Mouse (Mus musculus) C2C12 (cell line): ENCODE data around the gene Hmgb3. TPM values are rescaled to one million over a fixed set of nuclear protein-coding genes. Genes with fewer than 3 reads are reported as not detected.
"Not testable (repeated sequence)": the region's sequence is repeated elsewhere in the genome, so short reads cannot be mapped to it uniquely, and the experiment has no call there.

ENCODE experiments used
- H3K27me3 ChIP-seq: one replicate; pipeline ENCODE4 v1.6.1; 2011; ENCODE audit not compliant: control insufficient read depth, insufficient read depth, insufficient read length
- H3K36me3 ChIP-seq: one replicate; pipeline ENCODE4 v1.6.1; 2011; ENCODE audit not compliant: control insufficient read depth, insufficient read depth
- H3K4me3 ChIP-seq: one replicate; pipeline ENCODE4 v1.5.1; 2011; ENCODE audit warnings: mild to moderate bottlenecking, control low read depth; ENCODE audit not compliant: poor library complexity, insufficient read depth, severe bottlenecking
- H3K79me2 ChIP-seq: one replicate; pipeline ENCODE4 v1.6.1; 2011; ENCODE audit not compliant: control insufficient read depth, insufficient read depth
- H3K79me3 ChIP-seq: one replicate; pipeline ENCODE4 v1.6.1; 2011; ENCODE audit warnings: low read depth, control low read depth
- H3ac ChIP-seq: one replicate; pipeline ENCODE3; 2011; ENCODE audit warnings: low read depth; ENCODE audit not compliant: control insufficient read depth, insufficient read length
- CEBPB ChIP-seq: IDR thresholded peaks from one replicate; pipeline ENCODE4 v1.6.1; 2011; ENCODE audit warnings: low read depth, mild to moderate bottlenecking, control low read depth, moderate library complexity
- CTCF ChIP-seq: IDR thresholded peaks from one replicate; pipeline ENCODE4 v1.5.1; 2011; ENCODE audit not compliant: control insufficient read depth, insufficient read depth, insufficient read length
- FOSL1 ChIP-seq: IDR thresholded peaks from one replicate; pipeline ENCODE4 v1.8.0; 2011; ENCODE audit warnings: mild to moderate bottlenecking, low read length; ENCODE audit not compliant: poor library complexity, insufficient read depth, severe bottlenecking
- MAX ChIP-seq: IDR thresholded peaks from one replicate; pipeline ENCODE4 v1.6.1; 2011; ENCODE audit warnings: mild to moderate bottlenecking, control low read depth
- MYOD1 ChIP-seq: IDR thresholded peaks from one replicate; pipeline ENCODE4 v1.6.1; 2011; ENCODE audit warnings: low read depth; ENCODE audit not compliant: control insufficient read depth, insufficient read length
- MYOG ChIP-seq: IDR thresholded peaks from one replicate; pipeline ENCODE4 v1.6.1; 2011; ENCODE audit not compliant: control insufficient read depth, insufficient read length; ENCODE audit errors: extremely low read depth
- USF1 ChIP-seq: IDR thresholded peaks from one replicate; pipeline ENCODE4 v1.6.1; 2011; ENCODE audit warnings: low read depth, mild to moderate bottlenecking, control low read depth, moderate library complexity
- long read RNA-seq, 2 experiments: library from polyadenylated mRNA; unstranded; transcript quantifications; one replicate each; pipeline ENCODE4 v2.0.0; 2019 to 2020
- polyA plus RNA-seq: library from polyadenylated mRNA; unstranded; fragments of >200 nt; fragmentation: generic; extraction: Trizol; gene quantifications from one replicate; pipeline ENCODE4 v1.2.1, GENCODE M21; 2012; ENCODE audit warnings: missing spikeins

Hmgb3 gene
- polyA plus RNA-seq, result 68.1 TPM
- long read RNA-seq, experiment 1, transcript Hmgb3-202 (5 exons, 1,571 nt), result major isoform, 41 of 77 reads
- long read RNA-seq, experiment 1, transcript Hmgb3-204 (5 exons, 1,743 nt), result minor isoform, 21 of 77 reads
- long read RNA-seq, experiment 1, partial matches to known transcripts, result 8 of 77 reads
- long read RNA-seq, experiment 1, other reads (novel, unspliced or antisense), result 3 of 77 reads
- long read RNA-seq, experiment 2, transcript Hmgb3-202 (5 exons, 1,571 nt), result major isoform, 164 of 310 reads
- long read RNA-seq, experiment 2, transcript Hmgb3-204 (5 exons, 1,743 nt), result minor isoform, 121 of 310 reads
- long read RNA-seq, experiment 2, transcript Hmgb3-201 (5 exons, 1,544 nt), result minor isoform, 5 of 310 reads
- long read RNA-seq, experiment 2, transcript Hmgb3-206 (4 exons, 847 nt), result minor isoform, 6 of 310 reads
- long read RNA-seq, experiment 2, partial matches to known transcripts, result 2 of 310 reads
- long read RNA-seq, experiment 2, other reads (novel, unspliced or antisense), result 10 of 310 reads

DNA sequence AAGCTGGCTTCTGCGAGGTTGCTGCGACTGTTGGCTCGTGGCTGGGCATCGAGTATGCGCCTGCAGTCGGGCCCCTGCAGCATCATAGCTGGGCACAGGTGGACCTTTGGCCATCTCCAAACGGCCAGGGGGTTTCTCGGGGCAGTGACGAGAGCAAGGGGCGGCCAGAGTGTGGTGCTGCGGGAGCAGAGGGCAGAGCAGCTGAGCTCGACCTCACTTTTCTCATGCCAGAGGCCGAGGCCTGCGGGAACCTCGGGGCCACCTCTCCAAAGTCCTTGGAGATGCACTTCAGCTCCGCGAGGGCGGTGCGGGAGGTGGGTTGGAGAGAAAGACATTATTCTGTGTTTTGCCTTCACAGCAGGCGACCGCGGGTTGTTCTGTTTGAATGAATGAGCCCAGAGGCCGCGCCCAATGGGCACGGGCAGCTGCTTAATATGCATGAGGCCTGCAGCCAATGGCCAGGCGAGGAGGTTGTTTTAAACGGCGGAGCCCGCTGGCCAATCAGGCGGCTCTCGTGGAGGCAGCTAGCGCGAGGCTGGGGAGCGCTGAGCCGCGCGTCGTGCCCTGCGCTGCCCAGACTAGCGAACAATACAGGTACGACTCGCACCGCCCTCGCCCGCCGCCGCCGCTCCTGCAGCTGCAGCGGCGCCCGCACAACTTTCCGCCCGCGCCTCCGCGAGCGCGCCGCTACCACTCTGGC lies at the start of gene Hmgb3:
TSS of gene Hmgb3 (plus strand) at position 504 of the 700 bp plus-strand sequence.
- H3K27me3 ChIP-seq, result no peaks in the 10 kb centered on the region
- H3K79me3 ChIP-seq, result peaks cover 7% of the 10 kb centered on the region
- H3K4me3 ChIP-seq, result peak within 1 kb of the TSS; percentile 44
- TF ChIP-seq MAX (no peak), USF1 (no peak), MYOD1 (no peak), MYOG (no peak), FOSL1 (no peak), CEBPB (no peak), CTCF (no peak)
- H3K36me3 ChIP-seq, result peaks cover 7% of the 10 kb centered on the region
- peak within 1 kb of the TSS; percentile 94 for H3ac ChIP-seq
- H3K79me2 ChIP-seq, result peaks cover 18% of the 10 kb centered on the region

DNA sequence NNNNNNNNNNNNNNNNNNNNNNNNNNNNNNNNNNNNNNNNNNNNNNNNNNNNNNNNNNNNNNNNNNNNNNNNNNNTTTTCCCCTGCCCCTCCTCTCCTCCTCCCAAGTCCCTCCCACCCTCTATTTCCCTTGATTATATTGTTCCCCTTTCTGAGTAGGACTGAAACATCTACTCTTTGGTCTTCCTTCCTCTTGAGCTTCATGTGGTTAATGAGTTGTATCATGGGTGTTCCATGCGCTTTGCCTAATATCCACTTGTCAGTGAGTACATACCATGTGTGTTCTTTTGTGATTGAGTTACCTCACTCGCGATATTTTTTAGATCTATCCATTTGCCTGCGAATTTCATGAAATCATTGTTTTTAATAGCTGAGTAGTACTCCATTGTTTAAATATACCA lies 49.1 kb upstream of the Hmgb3 start:
- H3K36me3 ChIP-seq, H3K79me3 ChIP-seq, H3K4me3 ChIP-seq, H3K79me2 ChIP-seq, H3ac ChIP-seq, H3K27me3 ChIP-seq: not testable (repeated sequence)

DNA sequence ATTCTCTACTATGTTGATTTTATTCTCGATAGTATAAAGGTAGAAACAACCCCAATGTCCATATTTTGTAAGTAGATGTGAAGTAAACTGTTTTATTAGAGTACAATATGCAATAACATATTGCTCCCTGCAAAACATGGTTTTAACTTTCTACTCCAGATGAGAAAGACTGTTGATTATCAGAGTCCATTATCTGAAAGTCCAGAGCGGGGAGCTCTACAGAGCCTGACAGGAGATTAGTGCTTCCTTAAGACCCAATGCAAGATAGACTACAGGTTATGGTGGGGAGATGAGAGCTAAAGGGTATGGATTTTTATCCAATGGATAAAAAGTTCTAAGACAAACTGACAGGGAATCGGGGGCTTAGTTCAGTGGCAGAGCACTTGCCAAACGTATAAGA lies 36.5 kb upstream of the Hmgb3 start:
- TF ChIP-seq MYOD1, result no peak
- TF ChIP-seq CEBPB, result no peak
- TF ChIP-seq FOSL1, result no peak
- TF ChIP-seq MAX, result no peak
- no peak for TF ChIP-seq MYOG
- no peak for TF ChIP-seq CTCF
- TF ChIP-seq USF1, result no peak

DNA sequence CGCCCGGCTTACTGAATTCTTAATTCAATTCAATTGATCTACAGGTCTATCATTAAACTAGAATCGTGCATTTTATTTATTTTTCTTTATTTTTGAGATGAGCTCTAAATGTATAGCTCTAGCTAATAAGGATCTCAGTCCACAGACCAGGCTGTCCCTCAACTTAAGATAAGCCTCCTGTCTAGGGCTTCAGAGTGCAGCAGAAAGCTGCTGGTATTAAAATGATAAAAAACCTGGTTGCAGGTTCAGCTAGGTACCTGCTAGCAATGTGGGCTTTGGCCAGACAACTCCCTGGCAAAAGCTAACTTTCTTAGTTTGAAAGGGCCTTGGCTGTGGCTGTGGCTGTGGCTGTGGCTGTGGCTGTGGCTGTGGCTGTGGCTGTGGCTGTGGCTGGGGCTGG lies 32.8 kb upstream of the Hmgb3 start:
- H3K79me3 ChIP-seq, result no peaks in the 10 kb centered on the region
- no peak overlapping the region for H3K4me3 ChIP-seq
- TF ChIP-seq CEBPB (no peak), MYOG (no peak), MAX (no peak), CTCF (no peak), FOSL1 (no peak), MYOD1 (no peak), USF1 (no peak)
- no peaks in the 10 kb centered on the region for H3K79me2 ChIP-seq
- no peaks in the 10 kb centered on the region for H3K27me3 ChIP-seq
- no peak overlapping the region for H3ac ChIP-seq
- no peaks in the 10 kb centered on the region for H3K36me3 ChIP-seq

More for the DNA sequence above, 36.5 kb upstream of the Hmgb3 start:
- H3K4me3 ChIP-seq, result no peak overlapping the region
- H3K36me3 ChIP-seq, result no peaks in the 10 kb centered on the region
- H3K27me3 ChIP-seq, result no peaks in the 10 kb centered on the region
- no peak overlapping the region for H3ac ChIP-seq
- no peaks in the 10 kb centered on the region for H3K79me3 ChIP-seq
- H3K79me2 ChIP-seq, result no peaks in the 10 kb centered on the region

DNA sequence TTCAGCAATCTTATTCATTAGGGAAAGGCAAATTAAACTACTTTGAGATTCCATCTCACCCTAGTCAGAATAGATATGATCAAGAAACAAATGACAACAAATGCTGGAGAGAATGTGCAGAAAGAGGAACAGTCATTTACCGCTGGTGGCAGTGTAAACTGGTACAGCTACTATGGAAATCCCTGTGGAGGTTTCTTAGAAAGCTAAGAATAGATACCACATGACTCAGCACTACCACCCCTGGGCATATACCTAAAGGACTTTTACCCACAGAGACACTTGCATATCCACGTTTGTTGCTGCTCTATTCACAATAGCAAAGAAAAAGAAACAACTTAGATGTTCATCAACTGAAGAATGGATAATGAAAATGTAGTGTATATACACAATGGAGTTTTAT lies 31.4 kb upstream of the Hmgb3 start:
- no peaks in the 10 kb centered on the region for H3K27me3 ChIP-seq
- H3K4me3 ChIP-seq, result no peak overlapping the region
- TF ChIP-seq FOSL1, result no peak
- TF ChIP-seq MYOD1, result no peak
- no peak for TF ChIP-seq MYOG
- TF ChIP-seq CTCF, result no peak
- TF ChIP-seq USF1, result no peak
- TF ChIP-seq MAX, result no peak
- TF ChIP-seq CEBPB, result no peak
- H3K36me3 ChIP-seq, result no peaks in the 10 kb centered on the region
- no peaks in the 10 kb centered on the region for H3K79me3 ChIP-seq
- no peak overlapping the region for H3ac ChIP-seq
- H3K79me2 ChIP-seq, result no peaks in the 10 kb centered on the region
